Mouse (Mus musculus) limb, embryonic 14.5 days (tissue): ENCODE measurements at regions not wholly inside any gene's neighbourhood (a gene's known extent, or its start where the extent isn't known, plus 50 kb on each side); places are given as distances from the start of the nearest gene placed in this dataset.
"Not testable (repeated sequence)": the region's sequence is repeated elsewhere in the genome, so short reads cannot be mapped to it uniquely, and the experiment has no call there.

Experiments used
- ATAC-seq: fragments of 200-750 bp; cut with Nextera tagmentation; 2 replicates; pipeline ENCODE4 v1.8.0; 2017; ENCODE audit warnings: low read depth, moderate number of reproducible peaks, moderate TSS enrichment; ENCODE audit not compliant: low FRiP score
- DNase-seq: peaks from one replicate; pipeline ENCODE4 v3.0.0-alpha.2; 2015; ENCODE audit warnings: low spot score
- H3K27ac ChIP-seq: fragments of 300-500 bp; sonication (generic); replicated peaks from 2 replicates; pipeline ENCODE4 v1.5.1; 2014; ENCODE audit warnings: low read depth, mild to moderate bottlenecking, low read length, moderate library complexity, mixed read lengths
- H3K27me3 ChIP-seq: fragments of 300-500 bp; sonication (generic); 2 replicates; pipeline ENCODE4 v1.6.1; 2014; ENCODE audit warnings: low read length, mixed read lengths; ENCODE audit not compliant: control insufficient read depth, insufficient read depth
- H3K36me3 ChIP-seq: fragments of 300-500 bp; sonication (generic); 2 replicates; pipeline ENCODE4 v1.6.1; 2014; ENCODE audit warnings: mild to moderate bottlenecking, low read length, moderate library complexity, mixed read lengths; ENCODE audit not compliant: control insufficient read depth, insufficient read depth
- H3K4me1 ChIP-seq: fragments of 300-500 bp; sonication (generic); 2 replicates; pipeline ENCODE4 v1.6.1; 2014; ENCODE audit warnings: antibody characterized with exemption, low read length, mixed read lengths; ENCODE audit not compliant: control insufficient read depth, insufficient read depth
- H3K4me2 ChIP-seq: fragments of 300-500 bp; sonication (generic); replicated peaks from 2 replicates; pipeline ENCODE4 v1.6.1; 2014; ENCODE audit warnings: low read depth, mild to moderate bottlenecking, low read length, moderate library complexity; ENCODE audit not compliant: severe bottlenecking
- H3K4me3 ChIP-seq: fragments of 300-500 bp; sonication (generic); replicated peaks from 2 replicates; pipeline ENCODE4 v1.5.1; 2014; ENCODE audit warnings: low read length
- H3K9ac ChIP-seq: fragments of 300-500 bp; sonication (generic); 2 replicates; pipeline ENCODE4 v1.6.1; 2014; ENCODE audit warnings: mild to moderate bottlenecking, low read depth, low read length, moderate library complexity; ENCODE audit not compliant: severe bottlenecking
- H3K9me3 ChIP-seq: fragments of 300-500 bp; sonication (generic); 2 replicates; pipeline ENCODE4 v1.6.1; 2016; ENCODE audit warnings: low read length; ENCODE audit not compliant: control insufficient read depth
- POLR2A ChIP-seq: fragments of 200-500 bp; IDR thresholded peaks from 2 replicates; pipeline ENCODE4 v1.8.0; 2012; ENCODE audit warnings: inconsistent platforms, mild to moderate bottlenecking, moderate library complexity, borderline replicate concordance; ENCODE audit not compliant: insufficient read depth, insufficient read length; ENCODE audit errors: extremely low read depth
- WGBS: fragments of 180-500 bp; shearing (Covaris S2); extraction: QIAGEN DNeasy Blood & Tissue Kit; methylation state at CpG from one replicate; pipeline ENCODE4 v1.1.7; 2014; 5-methylcytosine and 5-hydroxymethylcytosine counted together

GRCm38 (mm10) chr9:6825609-6826008 is 358.6 kb downstream of the Dync2h1 start:
- Histone ChIP-seq H3K9ac (no peak overlapping the region), H3K4me1 (no peaks in the 10 kb centered on the region), H3K36me3 (no peaks in the 10 kb centered on the region), H3K4me3 (no peak overlapping the region), H3K9me3 (no peaks in the 10 kb centered on the region), H3K27ac (no peak overlapping the region), H3K4me2 (no peak overlapping the region), H3K27me3 (no peaks in the 10 kb centered on the region)
- ATAC-seq (no peak), DNase-seq (no peak)
- TF ChIP-seq POLR2A = no peak

- not testable (repeated sequence) for DNase-seq, H3K4me2 ChIP-seq, ATAC-seq, H3K27me3 ChIP-seq, H3K36me3 ChIP-seq, H3K9me3 ChIP-seq, H3K9ac ChIP-seq, H3K4me3 ChIP-seq, H3K27ac ChIP-seq, H3K4me1 ChIP-seq
- 84% methylated on average over 1 of the region's 1 CpGs for WGBS
Observed at GRCm38 (mm10) chr9:6823946-6824345, 360.3 kb downstream of the Dync2h1 start.

DNA sequence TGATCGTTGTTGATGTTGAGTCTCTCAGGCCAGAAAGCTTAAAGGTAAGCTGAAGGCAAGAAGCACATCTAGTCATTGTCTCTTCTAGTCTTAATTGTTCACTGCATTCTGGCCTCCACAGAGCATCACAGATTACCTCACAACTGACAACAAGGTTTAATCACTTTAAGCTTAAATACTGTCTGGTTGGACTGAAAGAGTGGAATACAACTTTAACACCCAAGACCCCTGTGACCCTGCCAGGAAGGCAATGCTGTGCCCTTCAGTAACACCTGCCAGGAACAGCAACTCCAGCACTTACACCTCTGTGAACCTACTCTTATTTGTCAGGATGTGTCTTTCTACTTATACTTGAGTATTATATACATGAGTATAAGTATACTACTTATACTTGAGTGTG is 360.7 kb downstream of the Dync2h1 start:
- no peaks in the 10 kb centered on the region for H3K36me3 ChIP-seq
- no peaks in the 10 kb centered on the region for H3K4me1 ChIP-seq
- no peak for ATAC-seq
- no peak for DNase-seq
- H3K9me3 ChIP-seq = no peaks in the 10 kb centered on the region
- H3K27me3 ChIP-seq = no peaks in the 10 kb centered on the region
- no peak for TF ChIP-seq POLR2A
- H3K9ac ChIP-seq = no peak overlapping the region
- no peak overlapping the region for H3K4me2 ChIP-seq
- H3K4me3 ChIP-seq = no peak overlapping the region
- 65% methylated on average over 1 of the region's 1 CpGs for WGBS
- no peak overlapping the region for H3K27ac ChIP-seq

DNA sequence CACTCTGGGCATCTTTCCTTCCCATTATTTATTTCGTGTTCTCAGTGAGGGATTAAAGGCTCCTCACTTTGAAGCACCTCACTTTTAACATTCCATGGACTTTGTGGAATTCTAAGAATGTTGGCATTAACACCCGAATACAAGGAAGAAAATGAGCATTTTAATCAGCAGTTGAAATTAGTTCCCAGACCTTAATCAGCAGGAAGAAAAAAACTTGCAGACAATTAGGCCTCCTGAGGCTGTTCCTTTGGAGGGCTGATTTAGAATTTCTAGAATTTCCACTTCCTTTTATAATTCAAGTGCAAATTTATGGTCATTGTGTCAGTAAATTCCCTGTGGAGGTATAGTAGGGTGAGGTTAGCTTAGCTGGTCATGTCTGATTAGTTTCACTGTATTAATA is 407.6 kb downstream of the Dync2h1 start:
- Histone ChIP-seq H3K27ac (no peak overlapping the region), H3K4me1 (no peaks in the 10 kb centered on the region), H3K4me2 (no peak overlapping the region), H3K9ac (no peak overlapping the region), H3K36me3 (no peaks in the 10 kb centered on the region), H3K9me3 (no peaks in the 10 kb centered on the region), H3K27me3 (no peaks in the 10 kb centered on the region), H3K4me3 (no peak overlapping the region)
- no peak for TF ChIP-seq POLR2A
- ATAC-seq (no peak), DNase-seq (no peak)
- 40% methylated on average over 2 of the region's 2 CpGs for WGBS

GRCm38 (mm10) chr9:6741478-6741877 is 442.8 kb downstream of the Dync2h1 start:
- H3K4me2 ChIP-seq = no peak overlapping the region
- WGBS = 84% methylated on average over 1 of the region's 1 CpGs
- no peaks in the 10 kb centered on the region for H3K9me3 ChIP-seq
- no peak for ATAC-seq
- no peak for TF ChIP-seq POLR2A
- H3K9ac ChIP-seq = no peak overlapping the region
- H3K27me3 ChIP-seq = no peaks in the 10 kb centered on the region
- H3K4me3 ChIP-seq = no peak overlapping the region
- no peak for DNase-seq
- H3K27ac ChIP-seq = no peak overlapping the region
- no peaks in the 10 kb centered on the region for H3K36me3 ChIP-seq
- no peaks in the 10 kb centered on the region for H3K4me1 ChIP-seq

- no peak for DNase-seq
- Histone ChIP-seq H3K4me3 (no peak overlapping the region), H3K36me3 (no peaks in the 10 kb centered on the region), H3K27me3 (no peaks in the 10 kb centered on the region), H3K27ac (no peak overlapping the region), H3K4me2 (no peak overlapping the region), H3K9me3 (no peaks in the 10 kb centered on the region), H3K9ac (no peak overlapping the region), H3K4me1 (no peaks in the 10 kb centered on the region)
- no peak for TF ChIP-seq POLR2A
- no peak for ATAC-seq
- whole genome bisulfite sequencing = 88% methylated on average over 1 of the region's 1 CpGs
Observed at GRCm38 (mm10) chr9:6736411-6736810, 447.8 kb downstream of the Dync2h1 start.
